Mouse (Mus musculus): ENCODE measurements around the gene Gm20721.

DNA sequence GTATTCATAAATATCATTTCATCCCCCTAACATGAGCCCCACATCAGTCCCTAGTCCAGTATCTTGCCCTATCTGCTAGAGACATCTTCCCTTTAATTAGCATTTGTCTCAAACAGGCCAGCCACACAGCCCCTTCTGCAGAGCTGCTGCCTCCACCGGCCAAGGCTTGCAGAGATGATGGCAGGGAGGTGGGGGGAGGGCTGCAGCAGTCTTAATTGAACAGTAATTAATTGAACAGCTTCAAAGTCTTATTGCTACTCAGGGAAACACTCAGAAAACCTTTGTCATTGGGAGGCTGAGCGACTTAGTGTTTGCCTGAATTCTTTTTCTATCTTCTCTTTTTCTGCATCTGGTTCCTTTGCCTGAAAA is 54.9 kb downstream of the Gm20721 start:
- no peak for TF ChIP-seq CTCF (IDR thresholded peaks at IDR 0.05; ENCODE audit: insufficient read depth, low read depth, low read length)
- TF ChIP-seq POLR2A (IDR thresholded peaks at IDR 0.05; ENCODE audit: insufficient read depth, low read depth, low read length) = no peak
